Mouse (Mus musculus): ENCODE measurements around the gene Wrap53. TPM values are rescaled to one million over a fixed set of nuclear protein-coding genes. Genes with fewer than 3 reads are reported as not detected.

Gene Wrap53
- polyA plus RNA-seq, 1 experiment from 2014 or later, result 32.0 TPM

DNA sequence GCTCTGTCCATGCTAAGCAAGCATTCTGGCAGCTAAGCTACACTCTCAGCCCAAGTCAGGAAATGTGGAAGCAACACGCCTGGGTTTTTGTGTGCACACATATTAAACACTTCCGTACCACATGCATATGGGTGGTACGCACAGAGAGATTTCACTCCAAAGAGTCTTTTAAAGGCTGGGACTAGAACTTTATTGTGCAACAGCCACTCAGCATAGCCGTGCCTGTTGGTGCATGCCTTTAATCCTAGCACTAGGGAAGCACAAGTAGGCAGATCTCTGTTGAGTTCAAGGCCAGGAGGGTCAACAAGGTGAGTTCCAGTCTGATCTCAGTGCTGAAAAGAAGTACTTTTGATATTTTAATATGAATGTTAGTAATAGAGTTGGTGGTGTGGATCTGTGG, 56.4 kb downstream of the Wrap53 start:
- WGBS, result 94% methylated on average over 4 of the region's 4 CpGs
- Histone ChIP-seq H3K9ac (no peak overlapping the region), H3K27ac (no peak overlapping the region), H3K4me1 (peaks cover 26% of the 10 kb centered on the region), H3K27me3 (no peaks in the 10 kb centered on the region), H3K36me3 (ENCODE audit: poor library complexity, severe bottlenecking) (no peaks in the 10 kb centered on the region), H3K4me3 (no peak overlapping the region), H3K9me3 (replicated peaks) (no peaks in the 10 kb centered on the region), H3K4me2 (no peak overlapping the region)
- ATAC-seq, result no peak

DNA sequence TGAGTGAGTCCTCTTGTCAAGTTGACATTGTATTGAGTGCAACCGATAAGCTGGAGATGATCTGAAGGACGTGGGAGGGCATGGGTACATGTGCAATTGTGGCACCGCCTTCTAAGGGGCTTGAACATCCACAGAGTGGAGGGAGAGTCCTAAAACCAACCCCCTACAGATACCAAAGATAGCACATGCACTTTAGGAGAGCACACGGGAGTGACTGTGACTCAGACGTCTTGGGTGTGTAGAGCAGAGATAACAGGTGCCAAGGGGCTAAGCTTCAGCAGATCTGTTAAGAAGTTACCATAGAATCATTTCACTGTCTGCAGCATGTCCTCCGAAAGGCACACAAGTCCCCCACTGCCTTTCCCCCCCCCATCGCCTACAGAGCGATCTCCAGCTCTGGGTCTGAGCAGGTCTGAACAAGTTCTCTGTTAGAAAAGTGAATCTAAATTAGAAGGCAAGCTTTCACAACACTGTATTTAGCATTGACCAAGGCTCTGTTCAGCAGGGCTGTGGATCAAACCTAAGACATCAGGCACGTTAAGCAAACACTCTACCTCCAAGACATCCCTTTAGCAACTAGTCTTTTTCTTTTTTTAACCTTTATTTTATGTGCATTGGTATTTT, 58.4 kb downstream of the Wrap53 start:
- Histone ChIP-seq H3K27me3 (no peaks in the 10 kb centered on the region), H3K36me3 (ENCODE audit: poor library complexity, severe bottlenecking) (no peaks in the 10 kb centered on the region), H3K4me2 (no peak overlapping the region), H3K4me3 (no peak overlapping the region), H3K9ac (no peak overlapping the region), H3K4me1 (peaks cover 12% of the 10 kb centered on the region), H3K27ac (no peak overlapping the region), H3K9me3 (replicated peaks) (no peaks in the 10 kb centered on the region)
- ATAC-seq, result no peak
- WGBS, result 90% methylated on average over 9 of the region's 9 CpGs

DNA sequence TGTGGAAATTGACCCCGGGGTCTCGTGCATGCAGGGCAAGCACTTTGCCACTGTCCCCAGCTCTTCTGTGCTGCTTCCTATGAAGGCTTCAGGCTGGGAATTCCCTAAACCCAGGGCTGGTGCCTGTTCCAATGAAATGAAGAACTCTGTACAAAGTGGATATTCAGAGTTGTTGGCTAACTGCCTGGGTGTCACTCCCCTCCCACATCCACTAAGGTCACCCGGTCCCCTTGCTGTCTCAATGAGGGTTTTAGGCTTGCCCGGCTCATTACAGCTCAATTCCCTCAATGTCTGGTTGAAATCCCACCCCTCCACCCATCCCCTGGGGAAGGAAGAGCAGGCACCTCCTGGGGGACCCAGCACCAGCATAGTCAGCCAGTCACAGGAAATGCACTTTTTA, 60.1 kb downstream of the Wrap53 start:
- Histone ChIP-seq H3K27me3 (no peaks in the 10 kb centered on the region), H3K36me3 (ENCODE audit: poor library complexity, severe bottlenecking) (no peaks in the 10 kb centered on the region), H3K4me1 (no peaks in the 10 kb centered on the region), H3K9me3 (replicated peaks) (no peaks in the 10 kb centered on the region), H3K4me2 (no peak overlapping the region), H3K27ac (no peak overlapping the region), H3K9ac (no peak overlapping the region), H3K4me3 (no peak overlapping the region)
- ATAC-seq, result no peak
- 77% methylated on average over 4 of the region's 4 CpGs for WGBS

DNA sequence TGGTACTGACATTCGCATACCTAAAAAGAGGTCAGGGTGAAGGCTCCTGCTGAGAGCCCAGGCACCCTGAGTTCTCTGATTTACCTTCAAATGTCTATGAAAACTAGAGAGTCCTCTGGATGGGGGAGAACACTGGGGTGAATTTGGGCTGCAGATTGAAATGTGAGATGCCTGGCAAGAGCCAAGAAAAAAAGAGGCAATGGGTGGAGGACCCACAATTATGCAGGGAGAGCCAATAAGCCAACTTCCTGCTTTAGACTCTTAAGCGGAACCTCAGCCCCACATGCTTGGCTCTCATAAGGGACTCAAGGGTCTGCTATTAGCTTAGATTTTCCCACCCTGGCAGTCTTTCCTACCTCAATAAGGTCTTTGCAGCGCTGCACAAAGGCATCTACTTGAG, 63.4 kb downstream of the Wrap53 start:
- Histone ChIP-seq H3K9ac (peak overlapping the region; percentile 5; the same call in 1 of the 2 replicates), H3K9me3 (replicated peaks) (no peaks in the 10 kb centered on the region), H3K4me3 (no peak overlapping the region), H3K27me3 (no peaks in the 10 kb centered on the region), H3K4me2 (no peak overlapping the region), H3K4me1 (no peaks in the 10 kb centered on the region), H3K27ac (no peak overlapping the region), H3K36me3 (ENCODE audit: poor library complexity, severe bottlenecking) (no peaks in the 10 kb centered on the region)
- no peak for ATAC-seq
- 77% methylated on average over 3 of the region's 3 CpGs for WGBS

DNA sequence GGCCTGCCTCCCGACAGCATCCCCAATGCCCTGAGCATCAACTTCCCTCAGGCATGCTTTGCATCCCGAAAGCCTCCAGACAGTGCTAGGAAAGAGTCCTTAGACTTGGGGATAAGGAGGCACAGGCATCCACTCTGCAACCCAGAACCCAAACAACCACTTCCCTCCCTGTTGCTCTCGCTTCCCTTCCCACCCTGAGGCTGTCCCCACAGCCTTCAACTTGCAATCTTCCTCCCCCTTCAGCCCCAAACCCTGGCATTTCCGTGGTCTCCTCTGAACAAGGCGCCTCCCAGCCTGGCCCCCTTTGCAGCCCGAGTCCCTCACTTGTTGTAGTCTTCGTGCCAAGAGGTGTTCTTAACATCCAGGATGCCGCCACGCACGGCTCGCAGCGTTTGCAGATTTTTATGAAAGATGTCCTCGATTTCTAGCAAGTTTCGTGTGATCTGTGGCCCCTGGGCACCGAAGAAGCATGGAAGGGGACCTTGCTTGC, 63.9 kb downstream of the Wrap53 start:
- 78% methylated on average over 15 of the region's 15 CpGs for WGBS
- Histone ChIP-seq H3K27me3 (no peaks in the 10 kb centered on the region), H3K27ac (no peak overlapping the region), H3K4me2 (no peak overlapping the region), H3K4me1 (no peaks in the 10 kb centered on the region), H3K4me3 (no peak overlapping the region), H3K9ac (no peak overlapping the region), H3K36me3 (ENCODE audit: poor library complexity, severe bottlenecking) (no peaks in the 10 kb centered on the region), H3K9me3 (replicated peaks) (no peaks in the 10 kb centered on the region)
- ATAC-seq, result no peak

DNA sequence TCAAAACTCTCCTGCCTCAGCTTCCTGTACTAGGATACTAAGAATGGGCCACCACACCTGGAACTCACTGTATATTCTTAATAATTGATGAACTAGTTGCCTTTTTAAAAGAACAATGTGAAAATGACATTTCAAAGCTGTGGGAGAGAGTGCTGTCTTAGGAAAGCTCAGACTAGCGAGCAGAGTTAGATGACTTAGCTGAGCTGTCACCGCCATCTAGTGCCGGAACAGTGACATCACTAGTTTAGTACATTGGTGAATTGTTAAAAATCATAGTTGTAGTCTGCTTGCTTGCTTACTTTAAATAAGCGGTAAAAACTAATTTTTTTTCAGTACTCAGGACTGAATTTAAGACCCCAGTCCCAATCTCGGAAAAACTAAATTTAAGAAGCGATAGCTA, 66.2 kb downstream of the Wrap53 start:
- ATAC-seq, result peak; percentile 66; the same call in 1 of the 2 replicates
- no peak overlapping the region for H3K27ac ChIP-seq

More for the DNA sequence above, 66.2 kb downstream of the Wrap53 start:
- Histone ChIP-seq H3K9me3 (replicated peaks) (no peaks in the 10 kb centered on the region), H3K4me3 (no peak overlapping the region), H3K27me3 (no peaks in the 10 kb centered on the region), H3K4me1 (no peaks in the 10 kb centered on the region), H3K36me3 (ENCODE audit: poor library complexity, severe bottlenecking) (no peaks in the 10 kb centered on the region), H3K4me2 (no peak overlapping the region), H3K9ac (no peak overlapping the region)
- WGBS, result 9% methylated on average over 6 of the region's 6 CpGs

Other genes with a start within 250 kb of the Wrap53 start
- 72.6 and 78.8 TPM in 2 replicates for gene Rnf227, start 239.8 kb downstream of the Wrap53 start, polyA plus RNA-seq (2015; fragmentation: Nextera tagmentation; extraction: Ambion mirVana)
- 104 and 106 TPM in 2 replicates for gene Chd3, start 210.8 kb downstream of the Wrap53 start, polyA plus RNA-seq (2015; fragmentation: Nextera tagmentation; extraction: Ambion mirVana)
- 100.0 and 108 TPM in 2 replicates for gene Naa38, start 184.8 kb downstream of the Wrap53 start, polyA plus RNA-seq (2015; fragmentation: Nextera tagmentation; extraction: Ambion mirVana)
- 45.9 and 48.6 TPM in 2 replicates for gene Cyb5d1, start 184.6 kb downstream of the Wrap53 start, polyA plus RNA-seq (2015; fragmentation: Nextera tagmentation; extraction: Ambion mirVana)
- 6.3 and 6.6 TPM in 2 replicates for gene Tmem88, start 182.0 kb downstream of the Wrap53 start, polyA plus RNA-seq (2015; fragmentation: Nextera tagmentation; extraction: Ambion mirVana)
- gene Kdm6b, start 166.6 kb downstream of the Wrap53 start, polyA plus RNA-seq (2015; fragmentation: Nextera tagmentation; extraction: Ambion mirVana), result 55.4 and 59.3 TPM in 2 replicates
- gene Dnah2, start 31.1 kb downstream of the Wrap53 start, polyA plus RNA-seq (2015; fragmentation: Nextera tagmentation; extraction: Ambion mirVana), result 1.7 and 2.0 TPM in 2 replicates
- 63.1 and 72.0 TPM in 2 replicates for gene Efnb3, start 20.1 kb downstream of the Wrap53 start, polyA plus RNA-seq (2015; fragmentation: Nextera tagmentation; extraction: Ambion mirVana)
- 119 and 129 TPM in 2 replicates for gene Trp53, start 104 bp upstream of the Wrap53 start, polyA plus RNA-seq (2015; fragmentation: Nextera tagmentation; extraction: Ambion mirVana)
- 12.7 and 14.0 TPM in 2 replicates for gene Atp1b2, start 25.7 kb upstream of the Wrap53 start, polyA plus RNA-seq (2015; fragmentation: Nextera tagmentation; extraction: Ambion mirVana)
- gene Shbg, start 37.6 kb upstream of the Wrap53 start, polyA plus RNA-seq (2015; fragmentation: Nextera tagmentation; extraction: Ambion mirVana), result not detected in 2 replicates
- gene Sat2, start 41.8 kb upstream of the Wrap53 start, polyA plus RNA-seq (2015; fragmentation: Nextera tagmentation; extraction: Ambion mirVana), result 20.6 and 22.7 TPM in 2 replicates
- 38.7 and 42.2 TPM in 2 replicates for gene Fxr2, start 52.7 kb upstream of the Wrap53 start, polyA plus RNA-seq (2015; fragmentation: Nextera tagmentation; extraction: Ambion mirVana)
- gene Sox15, start 75.1 kb upstream of the Wrap53 start, polyA plus RNA-seq (2015; fragmentation: Nextera tagmentation; extraction: Ambion mirVana), result not detected in 2 replicates
- 89.4 and 95.2 TPM in 2 replicates for gene Mpdu1, start 82.4 kb upstream of the Wrap53 start, polyA plus RNA-seq (2015; fragmentation: Nextera tagmentation; extraction: Ambion mirVana)
- gene Cd68, start 85.9 kb upstream of the Wrap53 start, polyA plus RNA-seq (2015; fragmentation: Nextera tagmentation; extraction: Ambion mirVana), result 4.4 and 5.2 TPM in 2 replicates
- gene Eif4a1, start 92.2 kb upstream of the Wrap53 start, polyA plus RNA-seq (2015; fragmentation: Nextera tagmentation; extraction: Ambion mirVana), result 654 and 701 TPM in 2 replicates
- 93.7 and 99.6 TPM in 2 replicates for gene Senp3, start 101.8 kb upstream of the Wrap53 start, polyA plus RNA-seq (2015; fragmentation: Nextera tagmentation; extraction: Ambion mirVana)
- gene Tnfsf13, start 105.5 kb upstream of the Wrap53 start, polyA plus RNA-seq (2015; fragmentation: Nextera tagmentation; extraction: Ambion mirVana), result 0.15 and 0.43 TPM in 2 replicates
- 1.00 and 1.1 TPM in 2 replicates for gene Tnfsf12, start 115.6 kb upstream of the Wrap53 start, polyA plus RNA-seq (2015; fragmentation: Nextera tagmentation; extraction: Ambion mirVana)
- 0.45 and 0.87 TPM in 2 replicates for gene Tnfsfm13, start 115.8 kb upstream of the Wrap53 start, polyA plus RNA-seq (2015; fragmentation: Nextera tagmentation; extraction: Ambion mirVana)
- 23.2 and 24.1 TPM in 2 replicates for gene Polr2a, start 178.4 kb upstream of the Wrap53 start, polyA plus RNA-seq (2015; fragmentation: Nextera tagmentation; extraction: Ambion mirVana)
- gene Slc35g3, start 181.7 kb upstream of the Wrap53 start, polyA plus RNA-seq (2015; fragmentation: Nextera tagmentation; extraction: Ambion mirVana), result 0.26 and 0.58 TPM in 2 replicates
- gene Zbtb4, start 185.7 kb upstream of the Wrap53 start, polyA plus RNA-seq (2015; fragmentation: Nextera tagmentation; extraction: Ambion mirVana), result 1.6 and 1.8 TPM in 2 replicates
- 1.5 TPM in 2 replicates for gene Chrnb1, start 215.7 kb upstream of the Wrap53 start, polyA plus RNA-seq (2015; fragmentation: Nextera tagmentation; extraction: Ambion mirVana)
- gene Fgf11, start 221.6 kb upstream of the Wrap53 start, polyA plus RNA-seq (2015; fragmentation: Nextera tagmentation; extraction: Ambion mirVana), result 3.3 and 3.8 TPM in 2 replicates
- gene Tmem102, start 225.4 kb upstream of the Wrap53 start, polyA plus RNA-seq (2015; fragmentation: Nextera tagmentation; extraction: Ambion mirVana), result 0.39 and 1.00 TPM in 2 replicates
- not detected in 2 replicates for gene Gm39566, start 235.0 kb upstream of the Wrap53 start, polyA plus RNA-seq (2015; fragmentation: Nextera tagmentation; extraction: Ambion mirVana)
- not detected in 2 replicates for gene Spem2, start 238.2 kb upstream of the Wrap53 start, polyA plus RNA-seq (2015; fragmentation: Nextera tagmentation; extraction: Ambion mirVana)
- gene Spem1, start 241.9 kb upstream of the Wrap53 start, polyA plus RNA-seq (2015; fragmentation: Nextera tagmentation; extraction: Ambion mirVana), result 0.37 and 0.52 TPM in 2 replicates

Data from forebrain, embryonic 13.5 days (tissue).